Mouse (Mus musculus) G1E (cell line): ENCODE data around the gene Dchs2. TPM values are rescaled to one million over a fixed set of nuclear protein-coding genes. Genes with fewer than 3 reads are reported as not detected.

Experiments
- ATAC-seq: 2 replicates; pipeline ENCODE4 v1.8.0; 2016; ENCODE audit warnings: mild to moderate bottlenecking; ENCODE audit not compliant: insufficient number of reproducible peaks, poor library complexity, low FRiP score, severe bottlenecking; ENCODE audit errors: extremely low read depth
- DNase-seq: peaks from one replicate; pipeline ENCODE4 v3.0.0; 2012; ENCODE audit warnings: low spot score
- H3K27me3 ChIP-seq: 2 replicates; pipeline ENCODE4 v1.6.1; 2012; ENCODE audit warnings: mild to moderate bottlenecking, low read length, inconsistent platforms; ENCODE audit not compliant: insufficient read depth
- H3K36me3 ChIP-seq: replicated peaks from 2 replicates; pipeline ENCODE3; 2012; ENCODE audit warnings: mild to moderate bottlenecking, inconsistent platforms
- H3K4me1 ChIP-seq: 2 replicates; pipeline ENCODE4 v1.6.1; 2012; ENCODE audit warnings: low read depth, low read length, inconsistent platforms, mixed read lengths; ENCODE audit not compliant: insufficient read depth
- H3K4me3 ChIP-seq: 2 replicates; pipeline ENCODE4 v1.5.1; 2012; ENCODE audit warnings: low read depth, mild to moderate bottlenecking, inconsistent platforms, low read length, moderate library complexity, mixed read lengths
- H3K9me3 ChIP-seq: replicated peaks from 2 replicates; pipeline ENCODE4 v1.6.1; 2012; ENCODE audit warnings: inconsistent platforms
- CTCF ChIP-seq: IDR thresholded peaks from 2 replicates; pipeline ENCODE4 v1.5.1; 2012; ENCODE audit warnings: low read depth, low read length, inconsistent platforms, mixed read lengths
- GATA1 ChIP-seq: IDR thresholded peaks from 2 replicates; pipeline ENCODE4 v1.6.1; 2012; ENCODE audit warnings: borderline replicate concordance, low read length, inconsistent platforms, mixed read lengths
- GATA2 ChIP-seq: IDR thresholded peaks from 2 replicates; pipeline ENCODE4 v1.6.1; 2012; ENCODE audit warnings: low read depth, low read length, inconsistent platforms, borderline replicate concordance
- POLR2AphosphoS5 ChIP-seq: IDR thresholded peaks from 2 replicates; pipeline ENCODE4 v1.6.1; 2012; ENCODE audit warnings: low read depth, low read length, inconsistent platforms; ENCODE audit not compliant: insufficient replicate concordance
- TAL1 ChIP-seq: conservative IDR thresholded peaks from 2 replicates; pipeline ENCODE4 v1.6.1; 2012; ENCODE audit warnings: low read depth, low read length, inconsistent platforms, mixed read lengths
- polyA plus RNA-seq: library from polyadenylated mRNA; stranded (reverse); fragments of >175 nt; gene quantifications from 2 replicates; pipeline ENCODE4 v1.2.3, GENCODE M21; 2012
- total RNA-seq, 2 experiments: library from RNA; stranded (forward) in 1 of 2; stranded (reverse) in 1 of 2; fragments of 200-1000 nt in 1 of 2; fragments of >200 nt in 1 of 2; fragmentation: Nextera tagmentation in 1 of 2; gene quantifications; 2 replicates each; pipeline ENCODE4 v1.2.3; 2014 to 2017

Gene Dchs2
- total and polyA plus RNA-seq, 3 experiments: 0.05 TPM; not detected in 2

DNA sequence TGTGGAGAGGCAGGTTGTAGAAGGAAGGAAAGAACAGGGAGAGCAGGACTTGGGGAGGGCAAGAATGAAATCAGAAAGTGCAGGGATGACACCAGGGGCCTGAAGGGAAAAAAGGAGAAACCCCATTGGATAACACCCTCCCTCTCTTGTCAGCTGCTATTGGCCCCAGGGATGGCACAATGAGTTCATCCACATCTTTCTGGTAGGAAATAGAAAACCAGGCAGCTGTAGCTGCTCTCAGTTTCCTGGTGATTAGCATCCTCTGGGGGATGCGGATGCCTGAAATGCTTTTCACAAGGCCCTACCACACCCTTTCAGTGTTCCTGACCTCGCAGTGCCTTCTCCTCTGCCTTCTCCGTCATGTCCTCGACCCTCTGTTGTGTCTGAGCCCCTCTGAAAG, 82.5 kb downstream of the Dchs2 start:
- DNase-seq (no peak), ATAC-seq (no peak)
- Histone ChIP-seq H3K4me3 (no peak overlapping the region), H3K4me1 (no peaks in the 10 kb centered on the region), H3K36me3 (no peaks in the 10 kb centered on the region), H3K27me3 (no peaks in the 10 kb centered on the region), H3K9me3 (no peaks in the 10 kb centered on the region)
- TF ChIP-seq GATA2 (no peak), CTCF (no peak), POLR2AphosphoS5 (no peak), GATA1 (no peak), TAL1 (no peak)

DNA sequence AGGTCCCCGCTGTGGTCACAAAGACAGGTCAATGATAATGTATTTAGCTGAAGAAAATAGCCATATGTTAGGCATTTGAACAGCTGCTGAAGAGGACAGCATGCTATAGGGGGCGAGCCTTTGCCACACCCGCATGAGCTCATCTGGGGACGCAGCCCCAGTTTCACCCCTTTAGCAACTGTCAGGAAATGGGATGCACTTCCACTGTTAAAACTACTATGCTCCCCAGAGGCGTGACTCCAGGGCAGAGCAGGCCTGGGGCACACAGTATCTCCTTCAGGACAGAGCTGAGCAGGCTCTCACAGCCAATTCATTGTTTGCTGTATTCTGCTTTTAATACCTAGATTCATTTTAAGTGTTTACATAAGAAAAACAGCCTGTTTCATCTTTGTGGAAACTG, 84.2 kb downstream of the Dchs2 start:
- no peak overlapping the region for H3K4me3 ChIP-seq
- no peaks in the 10 kb centered on the region for H3K36me3 ChIP-seq
- no peaks in the 10 kb centered on the region for H3K4me1 ChIP-seq
- DNase-seq (no peak), ATAC-seq (no peak)
- no peaks in the 10 kb centered on the region for H3K9me3 ChIP-seq
- no peak for TF ChIP-seq GATA2
- no peak for TF ChIP-seq TAL1
- TF ChIP-seq CTCF: no peak
- no peak for TF ChIP-seq GATA1
- TF ChIP-seq POLR2AphosphoS5: no peak
- H3K27me3 ChIP-seq: no peaks in the 10 kb centered on the region

DNA sequence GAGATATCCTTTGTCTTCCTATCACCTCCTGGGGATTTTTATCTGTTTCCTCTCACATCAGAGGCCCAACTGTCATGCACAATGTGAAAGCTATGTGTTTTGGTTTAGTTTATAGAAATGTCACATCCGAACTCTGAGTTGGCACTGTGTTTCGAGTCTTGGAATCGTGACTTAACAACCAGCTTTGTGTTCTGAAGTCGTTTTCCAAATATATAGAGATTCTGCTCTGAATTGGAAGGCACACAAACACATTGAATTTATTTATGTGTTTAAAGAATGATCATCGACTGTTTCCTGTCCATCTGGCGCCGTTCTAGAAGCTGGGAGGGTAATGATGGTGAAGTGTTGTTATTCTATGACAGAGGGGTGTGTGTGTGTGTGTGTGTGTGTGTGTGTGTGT, 84.8 kb downstream of the Dchs2 start:
- TF ChIP-seq CTCF (no peak), TAL1 (no peak), POLR2AphosphoS5 (no peak), GATA2 (no peak), GATA1 (no peak)
- no peaks in the 10 kb centered on the region for H3K36me3 ChIP-seq
- DNase-seq: no peak
- no peak for ATAC-seq
- no peaks in the 10 kb centered on the region for H3K4me1 ChIP-seq
- H3K4me3 ChIP-seq: no peak overlapping the region
- H3K27me3 ChIP-seq: no peaks in the 10 kb centered on the region
- H3K9me3 ChIP-seq: no peaks in the 10 kb centered on the region

DNA sequence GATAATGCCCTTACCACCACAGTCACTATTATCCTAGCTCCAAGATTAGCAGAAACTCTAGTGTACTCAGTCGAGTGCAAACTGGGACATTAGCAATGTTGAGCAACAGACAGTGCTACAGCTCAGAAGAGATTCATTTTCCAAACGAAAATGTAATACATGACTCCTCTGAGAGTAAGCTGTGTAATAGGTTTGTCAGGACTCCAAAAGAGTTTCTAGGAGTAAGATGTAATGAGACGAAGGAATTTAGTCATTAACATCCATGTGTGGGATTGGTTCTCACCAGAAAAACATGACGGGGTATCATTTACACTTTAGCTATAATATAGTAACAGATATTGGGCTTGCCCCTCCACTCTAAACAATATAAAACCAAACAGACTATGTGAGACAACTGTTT, 90.3 kb downstream of the Dchs2 start:
- H3K36me3 ChIP-seq: no peaks in the 10 kb centered on the region
- TF ChIP-seq GATA2: no peak
- no peak for TF ChIP-seq TAL1
- TF ChIP-seq POLR2AphosphoS5: no peak
- ATAC-seq (no peak), DNase-seq (no peak)
- no peaks in the 10 kb centered on the region for H3K9me3 ChIP-seq
- H3K27me3 ChIP-seq: no peaks in the 10 kb centered on the region
- no peaks in the 10 kb centered on the region for H3K4me1 ChIP-seq
- H3K4me3 ChIP-seq: no peak overlapping the region

DNA sequence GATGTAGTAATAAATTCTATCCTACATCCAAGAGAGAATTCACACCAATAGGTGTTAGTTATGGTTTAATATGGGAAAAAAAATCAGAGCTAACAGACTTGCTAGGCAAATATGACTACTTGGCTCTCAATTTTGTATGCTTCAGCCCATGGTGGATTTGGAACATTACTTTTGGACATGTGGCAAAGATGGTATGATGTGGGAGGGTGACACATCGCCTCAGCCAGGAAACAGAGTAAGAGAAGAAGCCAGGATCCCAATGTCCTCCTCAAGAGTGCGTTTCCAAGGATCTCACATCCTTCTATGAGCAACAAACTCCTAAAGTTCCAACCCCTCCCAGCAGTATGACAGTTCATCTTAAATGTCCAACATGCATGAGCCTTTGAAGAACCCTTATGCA, 92.4 kb downstream of the Dchs2 start:
- ATAC-seq (no peak), DNase-seq (no peak)
- H3K4me3 ChIP-seq: no peak overlapping the region
- H3K9me3 ChIP-seq: no peaks in the 10 kb centered on the region
- no peaks in the 10 kb centered on the region for H3K36me3 ChIP-seq
- H3K27me3 ChIP-seq: no peaks in the 10 kb centered on the region
- H3K4me1 ChIP-seq: no peaks in the 10 kb centered on the region
- TF ChIP-seq GATA2 (no peak), POLR2AphosphoS5 (no peak), CTCF (no peak), TAL1 (no peak), GATA1 (no peak)

DNA sequence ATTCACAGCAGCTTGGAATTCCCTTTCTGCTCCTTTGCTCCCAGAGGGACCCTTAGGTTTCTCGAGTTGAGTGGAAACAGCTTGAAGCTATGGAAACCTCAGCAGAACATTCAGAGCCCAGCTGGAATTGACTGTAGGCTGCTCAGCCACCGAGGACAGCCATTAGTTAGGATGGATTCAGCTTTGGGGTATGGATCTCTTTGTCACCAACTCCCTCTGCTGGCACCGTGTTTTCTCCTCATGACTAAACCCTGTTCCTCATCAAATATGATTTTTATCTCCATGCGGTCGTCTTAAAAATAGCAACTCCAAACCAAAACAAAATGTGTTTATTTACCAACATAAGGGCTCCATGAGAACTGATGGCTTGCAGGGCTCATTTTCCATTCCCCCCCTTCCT, 94.4 kb downstream of the Dchs2 start:
- Histone ChIP-seq H3K36me3 (no peaks in the 10 kb centered on the region), H3K27me3 (no peaks in the 10 kb centered on the region), H3K4me1 (no peaks in the 10 kb centered on the region), H3K9me3 (no peaks in the 10 kb centered on the region), H3K4me3 (no peak overlapping the region)
- ATAC-seq: no peak
- DNase-seq: no peak
- no peak for TF ChIP-seq GATA2
- TF ChIP-seq TAL1: no peak
- no peak for TF ChIP-seq GATA1
- TF ChIP-seq CTCF: no peak
- TF ChIP-seq POLR2AphosphoS5: no peak

DNA sequence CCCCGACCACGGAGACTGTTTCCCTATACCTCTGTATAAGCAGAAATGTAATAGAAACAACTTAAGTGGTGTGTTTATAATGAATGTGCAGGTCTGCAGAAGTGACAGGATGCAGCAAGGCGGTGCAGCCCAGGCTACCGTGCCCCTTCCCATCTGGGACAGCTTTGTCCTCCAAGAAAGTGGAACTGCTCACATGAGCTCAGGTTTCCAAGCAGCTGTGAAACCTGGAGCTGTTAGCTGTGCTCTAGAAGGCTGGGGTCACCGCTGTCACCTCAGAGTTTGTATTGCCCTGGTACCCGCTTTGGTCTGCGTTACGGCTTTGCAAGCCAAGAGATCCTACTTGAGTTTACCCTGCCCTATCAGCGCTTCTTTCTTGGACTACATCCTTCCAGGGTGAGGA, 100.6 kb downstream of the Dchs2 start:
- Histone ChIP-seq H3K9me3 (no peaks in the 10 kb centered on the region), H3K27me3 (no peaks in the 10 kb centered on the region), H3K36me3 (no peaks in the 10 kb centered on the region), H3K4me3 (no peak overlapping the region), H3K4me1 (no peaks in the 10 kb centered on the region)
- no peak for ATAC-seq
- DNase-seq: no peak
- TF ChIP-seq CTCF: no peak
- TF ChIP-seq GATA2: no peak
- no peak for TF ChIP-seq TAL1
- no peak for TF ChIP-seq POLR2AphosphoS5
- TF ChIP-seq GATA1: no peak
